Mouse (Mus musculus) hematopoietic multipotent progenitor cell, adult 10-12 weeks (in vitro differentiated cells): Measurements from ENCODE around the gene Cetn4. TPM values are rescaled to one million over a fixed set of nuclear protein-coding genes. Genes with fewer than 3 reads are reported as not detected.

Source experiments
- polyA plus RNA-seq: library from polyadenylated mRNA; stranded (reverse); fragments of >175 nt; gene quantifications from 2 replicates; pipeline ENCODE4 v1.2.3, GENCODE M21; 2012; ENCODE audit warnings: low replicate concordance

The Cetn4 gene
- polyA plus RNA-seq = 0.43 and 1.6 TPM in 2 replicates

GRCm38 (mm10) chr3:37312370-37312941 lies at the start of gene Cetn4, which contains the start of gene Bbs12:
TSS of gene Cetn4 (minus strand) at chr3:37312708.
TSS of gene Bbs12 (plus strand) at chr3:37312554.

GRCm38 (mm10) chr3:37348221-37349165 lies 36.0 kb upstream of the Cetn4 start, which contains the start of gene Fgf2:
TSS of gene Fgf2 (plus strand) at chr3:37348346.

Other genes starting within 250 kb of the Cetn4 start
- not detected in 2 replicates for gene Adad1, start 249.2 kb downstream of the Cetn4 start, polyA plus RNA-seq
- 0.48 TPM in 1 of 2 replicates, not detected in the other for gene Il2, start 186.7 kb downstream of the Cetn4 start, polyA plus RNA-seq
- gene Il21, start 80.1 kb downstream of the Cetn4 start, polyA plus RNA-seq = not detected in 2 replicates
- 0.05 and 0.28 TPM in 2 replicates for gene Bbs12, start 154 bp downstream of the Cetn4 start, polyA plus RNA-seq
- gene Fgf2, start 35.6 kb upstream of the Cetn4 start, polyA plus RNA-seq = 0.02 and 0.12 TPM in 2 replicates
- gene Spata5, start 107.2 kb upstream of the Cetn4 start, polyA plus RNA-seq = 8.8 and 10.2 TPM in 2 replicates
- 17.9 and 19.9 TPM in 2 replicates for gene Nudt6, start 107.5 kb upstream of the Cetn4 start, polyA plus RNA-seq